Mouse (Mus musculus): Measurements from ENCODE around the gene Svep1.

GRCm38 (mm10) chr4:58097732-58098131 is 108.9 kb downstream of the Svep1 start:
- no peak for TF ChIP-seq EP300 (optimal IDR thresholded peaks at IDR 0.05)
- no peak for TF ChIP-seq CTCF (IDR thresholded peaks at IDR 0.05; ENCODE audit: low read depth)
